Comparison of ENCODE assay signal across 8 mouse cellular contexts in the genomic region with DNA sequence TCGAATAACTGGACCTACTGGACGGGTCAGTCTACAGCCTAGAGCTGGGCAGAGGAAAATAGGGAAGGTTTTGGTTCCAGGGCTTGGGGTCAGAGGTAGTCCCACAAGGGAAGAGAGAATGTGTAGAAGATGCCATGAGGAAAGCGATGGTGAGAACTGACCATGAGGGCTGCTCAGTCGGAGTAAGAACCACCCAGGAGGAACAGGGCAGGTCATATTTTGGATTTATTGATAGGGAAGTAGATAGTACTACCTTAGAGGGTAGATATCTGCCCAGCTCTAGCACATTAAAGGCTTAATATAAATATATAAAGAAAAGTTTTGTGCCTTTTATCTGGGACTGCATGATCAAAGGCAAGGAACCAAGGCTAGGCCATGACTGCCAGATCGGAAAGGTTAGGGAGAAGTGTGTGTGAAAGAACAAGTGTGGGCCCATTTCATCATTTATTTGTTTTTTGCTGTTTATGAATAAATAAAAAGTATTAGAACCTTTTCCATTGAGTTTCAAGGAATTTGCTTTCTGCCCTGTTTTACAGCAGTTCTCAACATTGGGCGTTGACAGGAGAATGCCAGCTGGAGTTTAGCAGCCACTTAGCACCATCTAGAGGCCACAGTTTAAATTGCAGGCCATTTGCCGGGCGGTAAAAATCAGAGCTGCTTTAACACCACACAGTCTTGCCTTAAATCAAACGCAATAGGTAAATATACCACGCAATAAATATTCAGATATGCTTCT. TPM values are rescaled to one million over a fixed set of nuclear protein-coding genes. Genes with fewer than 3 reads are reported as not detected.
A peak's percentile ranks its signal among the peaks of the same experiment; 100 is the strongest.
DNase-seq lines count a peak whose midpoint lies in the region; ATAC-seq and TF ChIP-seq lines count a peak whose summit lies in the region.

No protein-coding gene starts in this region.

- WGBS in embryonic facial prominence, embryonic 14.5 days = 50% methylated on average over 10 of the region's 10 CpGs
- 54% methylated on average over 10 of the region's 10 CpGs for WGBS in hindbrain, embryonic 13.5 days

- no peak for TF ChIP-seq EP300 in MEL (IDR thresholded peaks at IDR 0.05; ENCODE audit: low read depth in 1 of 2, low read length in 2 of 2)

- 0 out of 2 replicates have a peak, but pooled peaks have one; percentile 53 for ATAC-seq in embryonic facial prominence, embryonic 14.5 days (ENCODE audit: low read depth)
- peak; percentile 90 for ATAC-seq in hindbrain, embryonic 13.5 days (ENCODE audit: low FRiP score)
- ATAC-seq in granulocyte monocyte progenitor cell, adult 5-6 weeks (replicated peaks; ENCODE audit: poor library complexity, severe bottlenecking) = no peak

- H3K9me3 ChIP-seq in MEL (replicated peaks; ENCODE audit: insufficient read depth, low read length) = no peaks in the 10 kb centered on the region
- no peaks in the 10 kb centered on the region for H3K9me3 ChIP-seq in embryonic facial prominence, embryonic 14.5 days (ENCODE audit: control insufficient read depth, low read length)
- H3K9me3 ChIP-seq in hindbrain, embryonic 13.5 days = no peaks in the 10 kb centered on the region

- TF ChIP-seq RAD21 in MEL (IDR thresholded peaks at IDR 0.05; ENCODE audit: low read depth, low read length) = peak; percentile 51

- no peaks in the 10 kb centered on the region for H3K4me1 ChIP-seq in MEL (ENCODE audit: control insufficient read depth in 1 of 2, insufficient read depth in 2 of 2, low read length in 2 of 2)
- no peaks in the 10 kb centered on the region for H3K4me1 ChIP-seq in embryonic facial prominence, embryonic 14.5 days (ENCODE audit: control insufficient read depth, insufficient read depth, low read length)
- no peaks in the 10 kb centered on the region for H3K4me1 ChIP-seq in hindbrain, embryonic 13.5 days (replicated peaks)

- TF ChIP-seq CTCF in MEL (IDR thresholded peaks at IDR 0.05 in 2 of 3, conservative IDR thresholded peaks at IDR 0.05 in 1 of 3; ENCODE audit: control insufficient read depth in 1 of 3, insufficient read depth in 1 of 3, low read depth in 2 of 3, low read length in 3 of 3, poor library complexity in 1 of 3, severe bottlenecking in 1 of 3) = peak; percentile 41 to 48 (median 47)

- TF ChIP-seq POLR2A in MEL (IDR thresholded peaks at IDR 0.05; ENCODE audit: control insufficient read depth in 1 of 2, insufficient read depth in 1 of 2, low read depth in 1 of 2, low read length in 2 of 2, poor library complexity in 1 of 2) = no peak

- H3K9ac ChIP-seq in MEL (ENCODE audit: control insufficient read depth, low read depth, low read length, poor library complexity, severe bottlenecking) = no peak overlapping the region
- H3K9ac ChIP-seq in embryonic facial prominence, embryonic 14.5 days (ENCODE audit: low read depth, low read length) = no peak overlapping the region
- no peak overlapping the region for H3K9ac ChIP-seq in hindbrain, embryonic 13.5 days

- H3K79me2 ChIP-seq in MEL (ENCODE audit: control insufficient read depth, insufficient read depth, low read length, poor library complexity) = no peaks in the 10 kb centered on the region

- no peaks in the 10 kb centered on the region for H3K36me3 ChIP-seq in MEL (ENCODE audit: control insufficient read depth in 1 of 2, insufficient read depth in 2 of 2, low read length in 2 of 2)
- no peaks in the 10 kb centered on the region for H3K36me3 ChIP-seq in embryonic facial prominence, embryonic 14.5 days (ENCODE audit: control insufficient read depth, insufficient read depth, low read length)
- no peaks in the 10 kb centered on the region for H3K36me3 ChIP-seq in hindbrain, embryonic 13.5 days

- peak; percentile 15 for DNase-seq in MEL (ENCODE audit: low read depth, low spot score)
- peak; percentile 78 for DNase-seq in adrenal gland, postnatal 10 days
- DNase-seq in embryonic facial prominence, embryonic 14.5 days (ENCODE audit: low spot score) = peak; percentile 71
- peak; percentile 80 to 83 for DNase-seq in layer of hippocampus, postnatal 10 days (ENCODE audit: low spot score in 2 of 2)
- peak; percentile 37 to 57 for DNase-seq in lung, postnatal 4 days
- DNase-seq in right cerebral cortex, postnatal 36 days (ENCODE audit: low spot score in 2 of 2) = peak; percentile 18 to 41

- no peaks in the 10 kb centered on the region for H3K27me3 ChIP-seq in MEL (ENCODE audit: control insufficient read depth in 1 of 2, insufficient read depth in 2 of 2, low read length in 2 of 2)
- 0 out of 2 replicates have a peak, but pooled peaks cover 2% of the 10 kb centered on the region for H3K27me3 ChIP-seq in embryonic facial prominence, embryonic 14.5 days (replicated peaks; ENCODE audit: control insufficient read depth, insufficient read depth, low read length)
- H3K27me3 ChIP-seq in hindbrain, embryonic 13.5 days = no peaks in the 10 kb centered on the region

- no peak overlapping the region for H3K27ac ChIP-seq in MEL (ENCODE audit: control insufficient read depth, low read depth, low read length)
- H3K27ac ChIP-seq in embryonic facial prominence, embryonic 14.5 days (replicated peaks; ENCODE audit: low read depth, low read length) = no peak overlapping the region
- H3K27ac ChIP-seq in hindbrain, embryonic 13.5 days = no peak overlapping the region

- H3K4me2 ChIP-seq in embryonic facial prominence, embryonic 14.5 days (ENCODE audit: low read depth, low read length) = no peak overlapping the region
- no peak overlapping the region for H3K4me2 ChIP-seq in hindbrain, embryonic 13.5 days

- H3K4me3 ChIP-seq in MEL (ENCODE audit: control insufficient read depth in 1 of 2, insufficient read depth in 1 of 2, low read depth in 2 of 2, low read length in 2 of 2) = no peak overlapping the region
- H3K4me3 ChIP-seq in embryonic facial prominence, embryonic 14.5 days (ENCODE audit: low read depth, low read length) = no peak overlapping the region
- no peak overlapping the region for H3K4me3 ChIP-seq in hindbrain, embryonic 13.5 days

TF ChIP-seq in MEL, 35 proteins besides CTCF, POLR2A, EP300 and RAD21:
- TF ChIP-seq ZC3H11A (IDR thresholded peaks at IDR 0.05; ENCODE audit: low read depth, low read length) (no peak; the same call in 1 of the 2 replicates), SMC3 (IDR thresholded peaks at IDR 0.05; ENCODE audit: low read depth, low read length) (peak; percentile 35)

RNA-seq across cellular contexts. Expression of gene Vmn2r7, which starts 53.9 kb away (rescaled TPM):
- not detected in 2 replicates for total RNA-seq in MEL (2012; rRNA removed)
- not detected for polyA plus RNA-seq in MEL (2012; ENCODE audit: insufficient read depth in 1 of 2, insufficient read length in 2 of 2, low read depth in 1 of 2, low replicate concordance in 2 of 2, missing spikeins in 1 of 2)
- total RNA-seq in adrenal gland, postnatal 10 days (2021) = not detected
- polyA plus RNA-seq in embryonic facial prominence, embryonic 14.5 days (2014; fragmentation: Nextera tagmentation; extraction: Ambion mirVana) = not detected in 2 replicates
- not detected in 2 replicates for polyA plus RNA-seq in hindbrain, embryonic 13.5 days (2015; fragmentation: Nextera tagmentation; extraction: Ambion mirVana)
- total RNA-seq in layer of hippocampus, postnatal 10 days (2021) = not detected
- not detected in 2 replicates for total RNA-seq in granulocyte monocyte progenitor cell, adult 5-6 weeks (2014; fragmentation: Nextera tagmentation)
- total RNA-seq in granulocyte monocyte progenitor cell, adult 5-6 weeks (2017) = not detected in 2 replicates

Comparison
In these comparisons a context has a peak if more than half of its experiments do, and no peak if none do; other contexts are left out.
1. DNase-seq: peak in every context shown above with its lines; median percentile 82 in layer of hippocampus, postnatal 10 days; 78 in adrenal gland, postnatal 10 days; 71 in embryonic facial prominence, embryonic 14.5 days; 47 in lung, postnatal 4 days; 30 in right cerebral cortex, postnatal 36 days; 15 in MEL.